Mouse (Mus musculus): ENCODE measurements around the gene A630095N17Rik.

Gene A630095N17Rik

DNA sequence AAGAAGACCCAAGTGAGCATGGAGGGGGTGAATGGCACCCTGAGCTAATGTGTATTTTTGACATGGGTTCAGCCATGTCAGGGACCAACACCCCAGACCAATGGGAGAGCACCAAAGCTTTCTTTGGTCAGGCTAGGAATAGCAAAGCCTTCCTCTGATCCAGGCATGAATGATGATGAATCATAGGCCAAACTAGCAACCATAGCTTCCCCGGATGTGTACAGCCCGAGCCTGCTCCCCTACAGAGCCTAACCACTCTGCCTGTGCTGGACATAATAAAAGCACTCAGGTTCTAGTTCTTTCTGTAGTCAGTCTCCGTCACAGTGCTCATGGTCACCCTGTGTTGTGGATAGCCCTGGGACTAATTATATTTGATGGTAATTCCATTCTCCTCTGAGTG lies 10.4 kb downstream of the A630095N17Rik start:
- Histone ChIP-seq H3K4me1 (replicated peaks; ENCODE audit: low read depth, low read length) (peaks cover 95% of the 10 kb centered on the region), H3K9me3 (ENCODE audit: low read length) (no peaks in the 10 kb centered on the region), H3K27me3 (ENCODE audit: insufficient read depth, low read length) (peaks cover 16% of the 10 kb centered on the region), H3K36me3 (ENCODE audit: insufficient read depth, low read length) (peaks cover 15% of the 10 kb centered on the region), H3K4me3 (replicated peaks; ENCODE audit: low read length) (peak overlapping the region; percentile 60; the same call in 1 of the 2 replicates)
- TF ChIP-seq POU5F1 (IDR thresholded peaks at IDR 0.05; ENCODE audit: borderline replicate concordance, low read length), result no peak
- no peak for TF ChIP-seq NANOG (IDR thresholded peaks at IDR 0.05; ENCODE audit: borderline replicate concordance, low read length)
- TF ChIP-seq CTCF (conservative IDR thresholded peaks at IDR 0.05; ENCODE audit: low read length), result no peak

DNA sequence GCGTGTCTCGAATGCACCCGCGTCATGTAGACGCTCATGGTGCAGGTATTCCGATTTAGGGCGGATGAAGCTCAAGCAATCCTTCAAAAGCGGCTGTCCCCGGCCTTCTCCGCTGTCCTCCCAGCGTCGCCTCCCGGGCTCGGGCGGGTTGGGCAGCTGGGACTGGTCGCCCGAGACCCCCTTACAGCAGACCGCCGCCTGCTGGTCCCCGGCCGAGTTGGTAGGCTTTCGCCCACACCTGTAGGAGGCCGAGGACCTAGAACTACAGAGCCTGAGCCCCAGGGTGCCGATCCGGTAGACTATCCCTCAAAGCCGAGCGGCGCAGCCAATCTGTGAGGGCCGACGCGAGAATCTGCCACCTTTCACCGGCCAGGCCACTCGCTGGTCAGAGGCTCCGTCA lies 12.4 kb downstream of the A630095N17Rik start, which contains the start of gene Tuba4a:
Gene Tuba4a, minus strand, starts transcription at position 335 of the 400 bp plus-strand sequence.
- H3K27me3 ChIP-seq (ENCODE audit: insufficient read depth, low read length), result peaks cover 16% of the 10 kb centered on the region
- peak within 1 kb of the TSS; percentile 91 for H3K4me3 ChIP-seq (replicated peaks; ENCODE audit: low read length)
- H3K36me3 ChIP-seq (ENCODE audit: insufficient read depth, low read length), result peaks cover 35% of the 10 kb centered on the region
- no peak for TF ChIP-seq NANOG (IDR thresholded peaks at IDR 0.05; ENCODE audit: borderline replicate concordance, low read length)
- H3K9me3 ChIP-seq (ENCODE audit: low read length), result no peaks in the 10 kb centered on the region
- peaks cover 95% of the 10 kb centered on the region for H3K4me1 ChIP-seq (replicated peaks; ENCODE audit: low read depth, low read length)

DNA sequence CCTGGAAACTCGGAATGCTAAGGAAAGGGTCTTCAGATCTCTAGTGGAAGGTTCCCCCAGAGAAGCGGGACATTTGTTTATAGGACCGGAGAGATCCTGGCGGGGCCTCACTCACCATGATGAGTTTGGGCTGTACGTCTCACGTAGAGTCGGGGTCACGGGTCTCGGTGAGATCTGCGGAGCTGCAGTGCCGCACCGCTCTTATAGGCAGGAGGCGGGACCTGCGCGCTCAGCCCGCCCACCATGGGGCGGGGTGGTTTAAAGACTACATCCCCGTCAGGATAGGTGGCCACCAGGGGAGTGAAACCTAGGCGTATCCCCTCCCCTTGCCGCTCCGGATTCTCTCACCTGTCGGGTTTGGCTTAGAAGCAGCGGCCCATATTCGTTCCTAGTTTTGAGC lies 12.8 kb downstream of the A630095N17Rik start:
- H3K36me3 ChIP-seq (ENCODE audit: insufficient read depth, low read length), result peaks cover 39% of the 10 kb centered on the region
- H3K9me3 ChIP-seq (ENCODE audit: low read length), result no peaks in the 10 kb centered on the region
- peaks cover 16% of the 10 kb centered on the region for H3K27me3 ChIP-seq (ENCODE audit: insufficient read depth, low read length)
- H3K4me3 ChIP-seq (replicated peaks; ENCODE audit: low read length), result peak overlapping the region; percentile 91
- H3K4me1 ChIP-seq (replicated peaks; ENCODE audit: low read depth, low read length), result peaks cover 95% of the 10 kb centered on the region
- no peak for TF ChIP-seq POU5F1 (IDR thresholded peaks at IDR 0.05; ENCODE audit: borderline replicate concordance, low read length)
- TF ChIP-seq NANOG (IDR thresholded peaks at IDR 0.05; ENCODE audit: borderline replicate concordance, low read length), result no peak
- TF ChIP-seq CTCF (conservative IDR thresholded peaks at IDR 0.05; ENCODE audit: low read length), result no peak

DNA sequence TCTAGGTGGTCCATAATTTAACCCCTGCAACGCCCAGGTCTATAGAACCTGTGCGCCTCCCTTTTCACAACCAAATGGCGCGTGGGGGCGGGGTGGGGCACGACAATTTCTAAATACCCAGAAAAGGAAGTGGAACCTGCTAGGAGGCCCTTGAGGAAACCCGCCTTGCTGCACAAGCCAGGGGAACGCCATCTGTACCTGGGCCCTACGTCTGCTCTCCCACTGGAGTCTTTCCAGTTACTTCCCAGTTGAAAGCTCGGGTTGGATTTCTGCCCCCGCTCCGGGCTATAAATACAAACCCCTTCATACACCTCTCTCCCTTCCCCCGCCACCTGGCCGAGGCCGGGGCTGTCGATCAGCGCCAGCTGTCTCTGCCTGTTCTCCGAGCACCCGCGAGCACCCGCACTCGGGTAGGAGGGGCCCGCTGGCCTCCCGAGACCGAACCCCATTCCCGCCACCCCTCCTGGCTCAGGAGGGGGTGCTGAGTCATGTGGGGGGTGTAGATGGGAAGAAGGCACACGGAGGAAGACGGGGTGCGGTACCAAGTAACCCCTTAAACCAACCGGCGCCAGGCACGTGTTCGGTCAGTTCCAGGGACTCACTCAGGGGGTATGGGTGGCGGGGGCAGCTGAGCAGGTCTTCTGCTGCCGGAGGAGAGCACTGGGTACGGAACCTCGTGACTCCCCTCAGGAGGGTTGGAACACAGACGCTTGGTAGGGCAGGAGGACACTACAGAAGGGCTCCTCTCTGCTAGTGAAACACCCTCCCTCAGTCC lies 13.5 kb downstream of the A630095N17Rik start:
- Histone ChIP-seq H3K36me3 (ENCODE audit: insufficient read depth, low read length) (peaks cover 46% of the 10 kb centered on the region), H3K4me3 (replicated peaks; ENCODE audit: low read length) (peak overlapping the region; percentile 91), H3K27me3 (ENCODE audit: insufficient read depth, low read length) (peaks cover 16% of the 10 kb centered on the region), H3K4me1 (replicated peaks; ENCODE audit: low read depth, low read length) (peaks cover 95% of the 10 kb centered on the region), H3K9me3 (ENCODE audit: low read length) (no peaks in the 10 kb centered on the region)
- TF ChIP-seq CTCF (conservative IDR thresholded peaks at IDR 0.05; ENCODE audit: low read length) (no peak), NANOG (IDR thresholded peaks at IDR 0.05; ENCODE audit: borderline replicate concordance, low read length) (no peak), POU5F1 (IDR thresholded peaks at IDR 0.05; ENCODE audit: borderline replicate concordance, low read length) (no peak)

DNA sequence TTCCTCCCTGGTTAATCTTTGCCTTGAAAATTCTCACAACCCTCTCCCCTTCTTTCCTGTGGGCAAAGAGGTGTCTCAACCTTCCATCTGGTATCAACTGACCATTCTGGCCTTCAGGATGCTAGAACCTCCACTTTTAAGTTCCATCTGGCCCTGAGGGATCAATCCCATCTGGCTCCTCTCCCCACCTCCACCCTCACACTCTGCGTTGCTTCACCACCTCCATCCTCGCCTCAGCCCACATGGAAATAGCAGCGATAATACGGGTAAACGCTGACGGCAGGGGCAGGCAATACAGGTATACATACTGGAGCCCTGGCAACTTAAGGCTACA lies 14.0 kb downstream of the A630095N17Rik start:
- peaks cover 16% of the 10 kb centered on the region for H3K27me3 ChIP-seq (ENCODE audit: insufficient read depth, low read length)
- H3K4me1 ChIP-seq (replicated peaks; ENCODE audit: low read depth, low read length), result peaks cover 95% of the 10 kb centered on the region
- H3K36me3 ChIP-seq (ENCODE audit: insufficient read depth, low read length), result peaks cover 52% of the 10 kb centered on the region
- TF ChIP-seq NANOG (IDR thresholded peaks at IDR 0.05; ENCODE audit: borderline replicate concordance, low read length) (no peak), CTCF (conservative IDR thresholded peaks at IDR 0.05; ENCODE audit: low read length) (no peak), POU5F1 (IDR thresholded peaks at IDR 0.05; ENCODE audit: borderline replicate concordance, low read length) (no peak)
- H3K9me3 ChIP-seq (ENCODE audit: low read length), result no peaks in the 10 kb centered on the region
- H3K4me3 ChIP-seq (replicated peaks; ENCODE audit: low read length), result peak overlapping the region; percentile 91

DNA sequence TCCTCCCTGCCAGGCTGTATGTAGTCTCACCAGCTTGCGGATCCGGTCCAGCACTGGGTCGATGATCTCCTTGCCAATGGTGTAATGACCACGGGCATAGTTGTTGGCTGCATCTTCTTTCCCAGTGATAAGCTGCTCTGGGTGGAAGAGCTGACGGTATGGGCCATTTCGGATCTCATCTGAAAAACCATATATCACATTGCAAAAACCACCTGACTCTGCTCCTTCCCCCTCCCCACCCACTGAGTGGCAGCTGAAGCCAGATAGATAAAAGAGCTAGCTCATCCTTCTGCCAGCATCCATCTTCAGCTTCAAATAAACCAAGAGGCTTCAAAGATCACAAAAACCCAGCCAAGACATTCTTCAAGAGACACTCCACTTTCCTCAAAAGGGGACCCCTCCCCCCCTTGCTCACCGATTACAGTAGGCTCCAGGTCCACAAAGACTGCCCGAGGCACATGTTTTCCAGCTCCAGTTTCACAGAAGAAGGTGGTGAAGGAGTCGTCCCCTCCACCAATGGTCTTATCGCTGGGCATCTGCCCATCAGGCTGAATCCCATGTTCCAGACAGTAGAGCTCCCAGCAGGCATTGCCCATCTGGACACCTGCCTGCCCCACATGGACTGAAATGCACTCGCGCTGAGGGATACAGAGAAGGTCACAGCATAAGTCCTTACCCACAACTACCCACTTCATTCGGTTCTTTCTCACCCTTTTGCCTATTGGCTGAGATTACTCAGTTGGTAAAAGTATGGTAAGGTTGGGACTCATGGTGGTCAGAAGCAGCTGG lies 14.9 kb downstream of the A630095N17Rik start:
- H3K27me3 ChIP-seq (ENCODE audit: insufficient read depth, low read length), result peaks cover 16% of the 10 kb centered on the region
- no peaks in the 10 kb centered on the region for H3K9me3 ChIP-seq (ENCODE audit: low read length)
- no peak for TF ChIP-seq POU5F1 (IDR thresholded peaks at IDR 0.05; ENCODE audit: borderline replicate concordance, low read length)
- TF ChIP-seq CTCF (conservative IDR thresholded peaks at IDR 0.05; ENCODE audit: low read length), result no peak
- TF ChIP-seq NANOG (IDR thresholded peaks at IDR 0.05; ENCODE audit: borderline replicate concordance, low read length), result no peak
- peaks cover 95% of the 10 kb centered on the region for H3K4me1 ChIP-seq (replicated peaks; ENCODE audit: low read depth, low read length)
- peak overlapping the region; percentile 91 for H3K4me3 ChIP-seq (replicated peaks; ENCODE audit: low read length)
- H3K36me3 ChIP-seq (ENCODE audit: insufficient read depth, low read length), result peaks cover 60% of the 10 kb centered on the region

DNA sequence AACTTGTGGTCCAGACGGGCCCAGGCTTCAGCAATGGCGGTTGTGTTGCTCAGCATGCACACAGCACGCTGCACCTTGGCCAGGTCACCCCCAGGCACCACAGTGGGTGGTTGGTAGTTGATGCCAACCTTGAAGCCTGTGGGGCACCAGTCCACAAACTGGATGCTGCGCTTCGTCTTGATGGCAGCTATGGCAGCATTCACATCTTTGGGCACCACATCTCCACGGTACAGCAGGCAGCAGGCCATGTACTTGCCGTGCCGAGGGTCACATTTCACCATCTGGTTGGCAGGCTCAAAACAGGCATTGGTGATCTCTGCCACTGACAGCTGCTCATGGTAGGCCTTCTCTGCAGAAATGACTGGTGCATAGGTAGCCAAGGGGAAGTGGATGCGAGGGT lies 16.1 kb downstream of the A630095N17Rik start:
- H3K4me1 ChIP-seq (replicated peaks; ENCODE audit: low read depth, low read length), result peaks cover 93% of the 10 kb centered on the region
- H3K36me3 ChIP-seq (ENCODE audit: insufficient read depth, low read length), result peaks cover 66% of the 10 kb centered on the region
- no peaks in the 10 kb centered on the region for H3K9me3 ChIP-seq (ENCODE audit: low read length)
- peaks cover 14% of the 10 kb centered on the region for H3K27me3 ChIP-seq (ENCODE audit: insufficient read depth, low read length)
- TF ChIP-seq NANOG (IDR thresholded peaks at IDR 0.05; ENCODE audit: borderline replicate concordance, low read length), result no peak
- no peak for TF ChIP-seq CTCF (conservative IDR thresholded peaks at IDR 0.05; ENCODE audit: low read length)
- TF ChIP-seq POU5F1 (IDR thresholded peaks at IDR 0.05; ENCODE audit: borderline replicate concordance, low read length), result no peak
- 0 out of 2 replicates have a peak overlapping the region, but pooled peaks have one; percentile 32 for H3K4me3 ChIP-seq (replicated peaks; ENCODE audit: low read length)

DNA sequence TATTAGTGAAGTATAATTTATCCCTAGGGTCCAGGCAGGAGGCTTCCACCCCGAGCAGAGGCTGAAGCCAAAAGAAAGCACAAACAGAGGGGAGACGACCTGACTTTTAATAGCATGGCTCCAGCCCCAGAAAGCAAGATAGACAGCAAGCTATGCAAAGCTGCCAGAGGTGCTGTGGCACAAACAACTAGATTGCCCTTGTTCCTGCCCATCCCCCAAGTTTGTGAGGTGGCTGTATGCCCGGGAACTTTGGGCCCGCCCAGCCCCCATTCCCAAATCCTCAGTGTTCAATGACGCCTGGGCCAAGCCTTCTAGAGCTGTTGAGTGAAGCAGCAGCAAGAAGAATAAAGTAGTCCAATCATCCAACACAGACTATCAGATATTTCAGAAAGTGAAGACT lies 17.0 kb downstream of the A630095N17Rik start:
- Histone ChIP-seq H3K4me1 (replicated peaks; ENCODE audit: low read depth, low read length) (peaks cover 90% of the 10 kb centered on the region), H3K36me3 (ENCODE audit: insufficient read depth, low read length) (peaks cover 66% of the 10 kb centered on the region), H3K9me3 (ENCODE audit: low read length) (no peaks in the 10 kb centered on the region), H3K4me3 (replicated peaks; ENCODE audit: low read length) (peak overlapping the region; percentile 32), H3K27me3 (ENCODE audit: insufficient read depth, low read length) (peaks cover 5% of the 10 kb centered on the region)
- TF ChIP-seq NANOG (IDR thresholded peaks at IDR 0.05; ENCODE audit: borderline replicate concordance, low read length) (no peak), CTCF (conservative IDR thresholded peaks at IDR 0.05; ENCODE audit: low read length) (no peak), POU5F1 (IDR thresholded peaks at IDR 0.05; ENCODE audit: borderline replicate concordance, low read length) (no peak)
